In genomic region chr9:16440638-16441037, GRCm38 (mm10) we compare ENCODE assay signal across 15 mouse cellular contexts.
A peak's percentile ranks its signal among the peaks of the same experiment; 100 is the strongest.
DNase-seq lines count a peak whose midpoint lies in the region; ATAC-seq and TF ChIP-seq lines count a peak whose summit lies in the region.
"Had no signal": no experiment of that assay in that cellular context is flagged by ENCODE, and none has a peak within 500 bp of the region (broad histone marks: within the 10 kb centered on the region; RNA-seq: fewer than 3 reads in every experiment).

No protein-coding gene starts in this region.

- TF ChIP-seq EP300 in heart, postnatal 0 days (IDR thresholded peaks at IDR 0.05; ENCODE audit: low read depth): no peak

- H3K36me3 ChIP-seq in heart, postnatal 0 days (replicated peaks; ENCODE audit: control insufficient read depth, insufficient read depth, low read length): no peaks in the 10 kb centered on the region
- H3K36me3 ChIP-seq in hindbrain, embryonic 15.5 days: no peaks in the 10 kb centered on the region
- no peaks in the 10 kb centered on the region for H3K36me3 ChIP-seq in midbrain, embryonic 15.5 days (replicated peaks)
- H3K36me3 ChIP-seq: limb, embryonic 13.5 days; liver, embryonic 15.5 days had no signal

- no peaks in the 10 kb centered on the region for H3K9me3 ChIP-seq in heart, postnatal 0 days (replicated peaks; ENCODE audit: control insufficient read depth, low read length)
- H3K9me3 ChIP-seq in hindbrain, embryonic 15.5 days: no peaks in the 10 kb centered on the region
- H3K9me3 ChIP-seq in midbrain, embryonic 15.5 days: no peaks in the 10 kb centered on the region
- H3K9me3 ChIP-seq: limb, embryonic 13.5 days; liver, embryonic 15.5 days had no signal

- peak; percentile 87 for DNase-seq in heart, adult 11 months
- no peak for DNase-seq in heart, postnatal 4 days
- DNase-seq in heart, postnatal 0 days (ENCODE audit: low spot score): no peak
- no peak for DNase-seq in gastrocnemius, adult 18-20 months (ENCODE audit: low spot score)
- no peak for DNase-seq in cerebellum, adult 8-10 months
- DNase-seq: B cell, adult 2 months; gastrocnemius, postnatal 10 days; kidney, postnatal 10 days; lung, postnatal 14 days had no signal

- TF ChIP-seq CTCF in heart, postnatal 0 days (IDR thresholded peaks at IDR 0.05; ENCODE audit: low read depth): no peak

- H3K27ac ChIP-seq in heart, postnatal 0 days (ENCODE audit: low read depth): peak overlapping the region; percentile 7; the same call in 1 of the 2 replicates
- H3K27ac ChIP-seq in hindbrain, embryonic 15.5 days (replicated peaks): peak overlapping the region; percentile 52
- H3K27ac ChIP-seq in midbrain, embryonic 15.5 days: peak overlapping the region; percentile 71
- H3K27ac ChIP-seq: limb, embryonic 13.5 days; liver, embryonic 15.5 days had no signal

- H3K4me1 ChIP-seq in heart, postnatal 0 days (ENCODE audit: control insufficient read depth, insufficient read depth): peaks cover 15% of the 10 kb centered on the region
- H3K4me1 ChIP-seq in hindbrain, embryonic 15.5 days (replicated peaks): peaks cover 50% of the 10 kb centered on the region
- peaks cover 58% of the 10 kb centered on the region for H3K4me1 ChIP-seq in midbrain, embryonic 15.5 days
- H3K4me1 ChIP-seq: liver, embryonic 15.5 days had no signal

- H3K27me3 ChIP-seq in heart, postnatal 0 days (ENCODE audit: control insufficient read depth, insufficient read depth, low read length): no peaks in the 10 kb centered on the region
- H3K27me3 ChIP-seq in hindbrain, embryonic 15.5 days: no peaks in the 10 kb centered on the region
- H3K27me3 ChIP-seq in midbrain, embryonic 15.5 days (replicated peaks): no peaks in the 10 kb centered on the region
- H3K27me3 ChIP-seq: limb, embryonic 13.5 days; liver, embryonic 15.5 days had no signal

- H3K4me2 ChIP-seq in heart, postnatal 0 days (ENCODE audit: low read depth, low read length): no peak overlapping the region
- peak overlapping the region; percentile 18; the same call in 1 of the 2 replicates for H3K4me2 ChIP-seq in hindbrain, embryonic 15.5 days
- peak overlapping the region; percentile 13; the same call in 1 of the 2 replicates for H3K4me2 ChIP-seq in midbrain, embryonic 15.5 days
- H3K4me2 ChIP-seq: limb, embryonic 13.5 days; liver, embryonic 15.5 days had no signal

- no peak overlapping the region for H3K9ac ChIP-seq in heart, postnatal 0 days (replicated peaks; ENCODE audit: low read depth, low read length)
- no peak overlapping the region for H3K9ac ChIP-seq in hindbrain, embryonic 15.5 days
- H3K9ac ChIP-seq in midbrain, embryonic 15.5 days: no peak overlapping the region; the same call in 1 of the 2 replicates
- H3K9ac ChIP-seq: limb, embryonic 13.5 days; liver, embryonic 15.5 days had no signal

- WGBS in heart, postnatal 0 days: 76% methylated on average over 6 of the region's 6 CpGs
- WGBS in hindbrain, embryonic 15.5 days: 10% methylated on average over 6 of the region's 6 CpGs
- WGBS in midbrain, embryonic 15.5 days: 23% methylated on average over 6 of the region's 6 CpGs

- no peak for ATAC-seq in heart, postnatal 0 days (ENCODE audit: insufficient read depth, low read depth)
- 0 out of 2 replicates have a peak, but pooled peaks have one; percentile 1 for ATAC-seq in hindbrain, embryonic 15.5 days (ENCODE audit: low FRiP score, low read depth)
- ATAC-seq in midbrain, embryonic 15.5 days (replicated peaks): peak; percentile 25; the same call in 1 of the 2 replicates
- no peak for ATAC-seq in monocyte, adult 5-6 weeks (replicated peaks; ENCODE audit: insufficient number of reproducible peaks, low FRiP score, low TSS enrichment, poor library complexity, severe bottlenecking)
- ATAC-seq: intestine, postnatal 0 days had no signal

- no peak overlapping the region for H3K4me3 ChIP-seq in heart, postnatal 0 days (ENCODE audit: low read depth, low read length)
- no peak overlapping the region for H3K4me3 ChIP-seq in hindbrain, embryonic 15.5 days
- H3K4me3 ChIP-seq in midbrain, embryonic 15.5 days: no peak overlapping the region
- H3K4me3 ChIP-seq: limb, embryonic 13.5 days; liver, embryonic 15.5 days had no signal

Comparison
In these comparisons a context has a peak if more than half of its experiments do, and no peak if none do; other contexts are left out.
1. ATAC-seq: peak in hindbrain, embryonic 15.5 days (single experiment) and midbrain, embryonic 15.5 days (single experiment); none in heart, postnatal 0 days (single experiment) and monocyte, adult 5-6 weeks (single experiment).
2. H3K27ac ChIP-seq: peak in every context shown above with its lines; median percentile 71 in midbrain, embryonic 15.5 days; 52 in hindbrain, embryonic 15.5 days; 7 in heart, postnatal 0 days.